Mouse (Mus musculus) retina, postnatal 1 day (tissue): ENCODE data around the gene St3gal4.

ENCODE experiments used
- DNase-seq: peaks from one replicate; pipeline ENCODE4 v3.0.0-alpha.2; 2012

Gene St3gal4

GRCm38 (mm10) chr9:34997880-34998865, 120.9 kb downstream of the St3gal4 start:
- peak; percentile 37 for DNase-seq
